In genomic region chr11:20859858-20860257, GRCm38 (mm10) we compare ENCODE assay signal across 8 mouse cellular contexts. TPM values are rescaled to one million over a fixed set of nuclear protein-coding genes. Genes with fewer than 3 reads are reported as not detected.
DNase-seq lines count a peak whose midpoint lies in the region; ATAC-seq lines count a peak whose summit lies in the region.

No protein-coding gene starts in this region.

- H3K9ac ChIP-seq in midbrain, embryonic 16.5 days (ENCODE audit: low read depth, low read length), result no peak overlapping the region
- H3K9ac ChIP-seq in midbrain, embryonic 13.5 days (replicated peaks), result no peak overlapping the region

- no peaks in the 10 kb centered on the region for H3K36me3 ChIP-seq in midbrain, embryonic 16.5 days (ENCODE audit: control insufficient read depth, insufficient read depth, low read length)
- no peaks in the 10 kb centered on the region for H3K36me3 ChIP-seq in midbrain, embryonic 13.5 days

- peak; percentile 42 for DNase-seq in adrenal gland, postnatal 14 days
- DNase-seq in adrenal gland, postnatal 10 days, result no peak
- peak; percentile 41 to 62 for DNase-seq in kidney, postnatal 36 days
- no peak for DNase-seq in frontal cortex, postnatal 36 days (ENCODE audit: low spot score in 2 of 2)
- DNase-seq in thymus, postnatal 14 days, result no peak

- H3K27ac ChIP-seq in midbrain, embryonic 16.5 days (ENCODE audit: low read length), result peak overlapping the region; percentile 69
- H3K27ac ChIP-seq in midbrain, embryonic 13.5 days, result no peak overlapping the region; the same call in 1 of the 2 replicates

- H3K27me3 ChIP-seq in midbrain, embryonic 16.5 days (ENCODE audit: control insufficient read depth, insufficient read depth, low read depth, low read length), result no peaks in the 10 kb centered on the region
- no peaks in the 10 kb centered on the region; the same call in 1 of the 2 replicates for H3K27me3 ChIP-seq in midbrain, embryonic 13.5 days

- WGBS in midbrain, embryonic 16.5 days, result 64% methylated on average over 6 of the region's 6 CpGs
- 57% methylated on average over 6 of the region's 6 CpGs for WGBS in midbrain, embryonic 13.5 days

- H3K4me3 ChIP-seq in midbrain, embryonic 16.5 days (ENCODE audit: low read depth, low read length), result no peak overlapping the region
- no peak overlapping the region for H3K4me3 ChIP-seq in midbrain, embryonic 13.5 days (replicated peaks)

- no peaks in the 10 kb centered on the region for H3K9me3 ChIP-seq in midbrain, embryonic 16.5 days (replicated peaks; ENCODE audit: control insufficient read depth, low read length, poor library complexity, severe bottlenecking)
- no peaks in the 10 kb centered on the region for H3K9me3 ChIP-seq in midbrain, embryonic 13.5 days

- ATAC-seq in midbrain, embryonic 16.5 days, result no peak
- no peak for ATAC-seq in midbrain, embryonic 13.5 days
- no peak for ATAC-seq in granulocyte monocyte progenitor cell, adult 5-6 weeks (replicated peaks; ENCODE audit: poor library complexity, severe bottlenecking)

- peaks cover 10% of the 10 kb centered on the region; the same call in 1 of the 2 replicates for H3K4me1 ChIP-seq in midbrain, embryonic 16.5 days (ENCODE audit: control insufficient read depth, insufficient read depth, low read length)
- H3K4me1 ChIP-seq in midbrain, embryonic 13.5 days (replicated peaks), result peaks cover 27% of the 10 kb centered on the region

- H3K4me2 ChIP-seq in midbrain, embryonic 16.5 days (ENCODE audit: low read length), result no peak overlapping the region
- no peak overlapping the region for H3K4me2 ChIP-seq in midbrain, embryonic 13.5 days (replicated peaks)

RNA-seq across cellular contexts. Expression of gene Lgalsl, which starts 29.0 kb away (rescaled TPM):
- 23.9 and 27.7 TPM in 2 replicates for total RNA-seq in adrenal gland, postnatal 14 days (2021)
- 10 to 100 TPM; 32.1 to 39.1 TPM for total RNA-seq in adrenal gland, postnatal 10 days (2021)
- polyA plus RNA-seq in midbrain, embryonic 16.5 days (2015; fragmentation: Nextera tagmentation; extraction: Ambion mirVana), result 92.2 and 99.1 TPM in 2 replicates
- polyA plus RNA-seq in midbrain, embryonic 13.5 days (2015; fragmentation: Nextera tagmentation; extraction: Ambion mirVana), result 49.4 and 52.4 TPM in 2 replicates
- total RNA-seq in granulocyte monocyte progenitor cell, adult 5-6 weeks (2014; fragmentation: Nextera tagmentation), result 4.4 and 8.2 TPM in 2 replicates
- 5.9 and 7.2 TPM in 2 replicates for total RNA-seq in granulocyte monocyte progenitor cell, adult 5-6 weeks (2017)

Comparison
In these comparisons a context has a peak if more than half of its experiments do, and no peak if none do; other contexts are left out.
1. DNase-seq: peak in adrenal gland, postnatal 14 days (single experiment) and kidney, postnatal 36 days (2 of 2); none in adrenal gland, postnatal 10 days (single experiment), frontal cortex, postnatal 36 days (0 of 2) and thymus, postnatal 14 days (single experiment).